Mouse (Mus musculus) bone marrow macrophage, adult 2 months (primary cell): Measurements from ENCODE around the gene Haao. TPM values are rescaled to one million over a fixed set of nuclear protein-coding genes. Genes with fewer than 3 reads are reported as not detected.
A peak's percentile ranks its signal among the peaks of the same experiment; 100 is the strongest.
"Not testable (repeated sequence)": the region's sequence is repeated elsewhere in the genome, so short reads cannot be mapped to it uniquely, and the experiment has no call there.

Experiments
- H3K27ac ChIP-seq: 2 replicates; pipeline ENCODE4 v1.5.1; 2012; ENCODE audit warnings: low read depth, low read length; ENCODE audit not compliant: insufficient read depth
- H3K4me1 ChIP-seq: 2 replicates; pipeline ENCODE4 v1.6.1; 2012; ENCODE audit warnings: low read length; ENCODE audit not compliant: control insufficient read depth, insufficient read depth
- H3K4me3 ChIP-seq: 2 replicates; pipeline ENCODE4 v1.5.1; 2012; ENCODE audit warnings: mild to moderate bottlenecking, low read length, moderate library complexity; ENCODE audit not compliant: insufficient read depth
- CTCF ChIP-seq: IDR thresholded peaks from 2 replicates; pipeline ENCODE4 v1.5.1; 2012; ENCODE audit warnings: low read depth, mild to moderate bottlenecking, low read length, moderate library complexity
- POLR2A ChIP-seq: IDR thresholded peaks from 2 replicates; pipeline ENCODE4 v1.6.1; 2012; ENCODE audit warnings: mild to moderate bottlenecking, low read depth, low read length, borderline replicate concordance
- polyA plus RNA-seq: library from polyadenylated mRNA; stranded (reverse); fragments of >200 nt; gene quantifications from 2 replicates; pipeline ENCODE4 v1.2.4, GENCODE M21; 2012; ENCODE audit not compliant: missing spikeins, insufficient read depth, insufficient read length

Gene Haao
- polyA plus RNA-seq, 1 experiment = 1.6 TPM

DNA sequence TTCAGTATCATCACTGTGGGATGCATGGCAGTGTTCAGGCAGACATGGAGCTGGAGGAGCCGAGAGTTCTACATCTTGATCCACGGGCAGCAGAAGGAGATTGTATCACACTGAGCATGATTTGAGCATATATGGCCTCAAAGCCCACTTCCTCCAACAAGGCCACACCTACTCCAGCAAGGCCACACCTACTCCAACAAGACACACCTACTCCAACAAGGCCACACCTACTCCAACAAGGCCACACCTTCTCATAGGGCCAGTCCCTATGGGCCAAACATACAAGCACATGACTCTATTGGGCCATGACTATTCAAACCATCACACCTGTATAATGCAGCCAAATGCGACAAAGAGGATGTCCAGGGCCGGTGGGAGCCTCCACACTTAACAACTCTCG, 23.6 kb upstream of the Haao start:
- no peaks in the 10 kb centered on the region for H3K4me1 ChIP-seq
- TF ChIP-seq POLR2A = no peak
- TF ChIP-seq CTCF = no peak
- no peak overlapping the region for H3K4me3 ChIP-seq
- H3K27ac ChIP-seq = no peak overlapping the region

DNA sequence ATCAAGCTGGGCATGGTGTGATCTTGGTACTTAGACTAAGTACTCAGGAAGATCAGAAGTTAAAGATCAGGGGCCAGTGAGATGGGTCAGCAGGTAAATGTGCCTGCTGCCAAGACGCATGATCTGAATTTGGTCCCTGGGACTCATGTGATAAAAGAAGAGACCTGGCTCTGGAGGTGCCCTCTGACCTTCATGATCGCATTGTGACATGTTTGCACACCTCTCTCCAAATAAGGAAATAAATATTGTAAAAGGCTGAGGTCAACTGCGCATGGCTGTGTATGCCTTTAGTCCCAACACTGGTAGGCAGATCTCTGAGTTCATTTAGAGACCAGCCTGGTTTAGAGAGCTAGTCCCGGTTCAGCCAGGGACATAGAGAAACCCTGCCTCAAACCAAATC, 22.6 kb upstream of the Haao start:
- TF ChIP-seq POLR2A (no peak), CTCF (no peak)
- Histone ChIP-seq H3K4me1 (no peaks in the 10 kb centered on the region), H3K4me3 (no peak overlapping the region), H3K27ac (no peak overlapping the region)

DNA sequence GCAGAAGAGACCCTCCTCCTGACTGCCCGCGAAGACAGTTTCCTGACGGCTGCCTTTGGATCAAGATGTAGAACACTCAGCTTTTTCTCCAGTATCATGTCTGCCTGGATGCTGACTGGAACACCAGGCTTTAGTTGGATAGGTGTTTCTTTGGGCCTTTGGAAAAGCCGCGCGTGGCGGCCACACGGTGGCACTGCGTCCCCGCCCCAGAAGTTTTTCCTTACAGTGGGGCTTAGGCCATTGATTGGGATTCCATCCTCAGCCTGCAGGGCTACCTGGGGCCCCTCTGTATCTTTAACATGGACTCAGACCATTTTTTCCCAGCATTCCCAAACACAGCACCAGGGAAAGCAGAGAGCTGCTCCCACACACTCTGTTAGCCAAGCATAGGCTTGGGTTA, 18.8 kb upstream of the Haao start:
- TF ChIP-seq CTCF (0 out of 2 replicates have a peak, but pooled peaks have one; percentile 23), POLR2A (no peak)
- H3K4me3 ChIP-seq = no peak overlapping the region
- no peaks in the 10 kb centered on the region; the same call in 1 of the 2 replicates for H3K4me1 ChIP-seq
- H3K27ac ChIP-seq = no peak overlapping the region

DNA sequence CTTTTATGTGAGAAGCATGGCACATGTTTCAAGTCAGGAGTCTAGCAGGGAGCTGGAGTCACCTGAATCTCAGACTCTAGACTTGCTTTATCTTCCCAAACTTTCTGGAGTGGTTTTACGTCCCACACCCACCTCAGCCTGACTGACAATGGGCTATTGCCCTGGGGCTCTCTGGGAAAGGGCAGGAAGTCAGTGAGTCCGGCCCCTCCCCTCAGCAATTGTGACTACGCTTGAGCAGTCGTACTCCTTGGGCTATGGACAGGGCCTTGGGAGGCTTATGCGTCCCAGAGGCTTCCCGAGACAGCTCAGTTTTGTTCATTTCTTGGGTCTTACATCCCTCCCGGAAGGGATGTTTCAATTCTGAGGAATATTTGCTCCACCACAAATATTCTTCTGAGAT, 17.6 kb upstream of the Haao start:
- TF ChIP-seq POLR2A (no peak), CTCF (no peak)
- Histone ChIP-seq H3K27ac (no peak overlapping the region), H3K4me1 (no peaks in the 10 kb centered on the region; the same call in 1 of the 2 replicates), H3K4me3 (no peak overlapping the region)

DNA sequence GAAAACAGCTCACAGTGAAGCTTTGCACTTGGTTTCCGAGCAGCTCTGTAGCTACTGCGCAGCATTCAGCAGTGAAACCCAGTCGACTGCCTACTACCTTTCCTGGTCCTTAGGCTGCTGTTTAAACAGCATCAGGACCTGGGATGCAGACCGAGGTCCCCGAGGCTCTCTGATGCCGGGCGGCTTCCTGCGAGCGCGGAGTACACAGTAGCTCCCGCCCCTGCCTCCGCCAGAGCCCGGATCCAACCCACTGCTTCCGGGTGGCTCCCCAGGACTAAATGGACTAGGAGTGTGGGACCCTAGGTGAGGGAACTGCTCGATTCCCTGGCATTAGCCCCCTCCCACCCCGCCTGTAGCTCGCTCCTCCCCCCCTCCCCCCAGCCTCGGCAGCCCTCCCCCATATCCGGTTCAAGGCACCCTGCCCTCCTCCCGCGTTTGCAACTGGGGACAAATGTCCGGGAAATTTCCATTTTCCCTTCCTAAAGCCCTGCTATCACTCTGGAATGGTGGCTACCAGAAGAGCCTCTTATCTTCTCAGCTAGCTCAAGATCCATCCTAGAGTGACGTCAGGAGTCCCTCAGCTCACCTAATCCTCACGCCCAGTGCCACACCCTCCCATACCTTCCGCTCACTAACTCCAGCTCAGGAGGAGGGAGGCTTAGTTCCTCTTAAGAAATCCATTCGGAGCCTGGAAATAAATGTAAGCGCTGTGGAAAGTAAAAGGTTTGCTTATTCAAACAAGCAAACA, 14.5 kb upstream of the Haao start:
- H3K27ac ChIP-seq = peak overlapping the region; percentile 41
- H3K4me1 ChIP-seq = no peaks in the 10 kb centered on the region; the same call in 1 of the 2 replicates
- TF ChIP-seq POLR2A (no peak), CTCF (no peak)
- peak overlapping the region; percentile 70 for H3K4me3 ChIP-seq

DNA sequence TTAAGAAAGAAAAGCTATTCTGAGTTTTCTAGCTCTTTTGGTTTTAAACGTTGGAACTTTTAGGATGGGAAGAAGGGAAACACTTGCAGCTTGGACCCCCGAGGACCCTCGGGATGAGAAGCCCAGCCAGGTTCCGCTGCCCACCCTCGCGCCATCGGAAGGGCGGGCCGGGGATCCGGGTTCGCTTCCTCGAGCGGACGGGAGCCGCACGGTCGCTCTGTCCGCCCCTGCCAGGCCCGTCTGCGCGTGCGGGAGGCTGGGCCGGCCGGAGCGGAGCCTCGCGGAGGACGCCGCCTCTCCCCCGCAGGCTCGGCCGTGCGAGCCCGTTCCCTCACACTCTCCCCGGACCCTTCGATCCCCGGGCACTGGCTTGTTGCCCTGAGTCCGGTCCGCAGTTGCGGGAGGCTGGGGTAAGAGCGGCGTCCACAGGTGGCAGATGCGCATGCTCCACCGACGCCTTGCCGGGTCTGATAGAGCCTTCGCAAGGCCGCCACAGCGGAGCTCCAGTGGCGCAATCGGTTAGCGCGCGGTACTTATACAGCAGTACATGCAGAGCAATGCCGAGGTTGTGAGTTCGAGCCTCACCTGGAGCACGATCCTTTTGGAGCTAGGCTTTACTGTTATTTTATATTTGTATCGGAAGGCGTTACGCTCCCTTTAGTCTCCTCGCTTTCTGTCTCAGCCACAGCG, 13.8 kb upstream of the Haao start:
- TF ChIP-seq CTCF (no peak), POLR2A (no peak)
- Histone ChIP-seq H3K27ac (peak overlapping the region; percentile 54), H3K4me1 (no peaks in the 10 kb centered on the region; the same call in 1 of the 2 replicates), H3K4me3 (peak overlapping the region; percentile 70)

DNA sequence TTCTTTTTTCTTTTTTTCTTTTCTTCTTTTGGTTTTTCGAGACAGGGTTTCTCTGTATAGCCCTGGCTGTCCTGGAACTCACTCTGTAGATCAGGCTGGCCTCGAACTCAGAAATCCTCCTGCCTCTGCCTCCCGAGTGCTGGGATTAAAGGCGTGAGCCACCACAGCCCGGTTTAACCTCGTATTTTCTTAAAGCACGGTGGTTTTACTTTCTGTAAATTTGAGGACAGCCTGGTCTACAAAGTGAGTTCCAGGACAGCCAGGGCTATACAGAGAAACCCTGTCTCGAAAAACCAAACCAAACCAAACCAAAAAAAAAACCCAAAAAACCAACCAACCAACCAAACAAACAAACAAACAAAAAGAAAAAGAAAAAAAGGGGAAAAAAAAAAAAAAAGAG, 13.2 kb upstream of the Haao start:
- not testable (repeated sequence) for H3K4me1 ChIP-seq, H3K27ac ChIP-seq
- H3K4me3 ChIP-seq = peak overlapping the region; percentile 70

DNA sequence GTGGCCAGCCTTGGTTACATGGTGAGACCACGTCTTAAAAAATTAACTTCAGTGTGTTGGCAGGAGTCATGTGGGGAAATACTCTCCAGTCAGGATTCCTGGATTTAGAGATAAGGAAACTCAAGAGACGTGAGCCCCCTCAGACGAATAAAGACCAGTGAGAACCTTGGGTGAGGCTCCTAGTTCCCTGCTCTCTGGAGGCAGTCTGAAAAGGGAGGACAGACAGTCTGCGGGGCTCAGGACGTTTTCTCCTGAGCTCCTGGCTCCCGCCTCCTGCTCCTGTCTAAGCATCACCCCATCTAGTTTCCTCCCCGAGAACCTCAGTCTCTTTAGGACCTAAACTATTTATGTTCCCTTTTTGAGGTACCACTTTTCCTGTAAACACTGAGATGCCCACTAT, 12.5 kb upstream of the Haao start:
- H3K27ac ChIP-seq = no peak overlapping the region
- TF ChIP-seq POLR2A (no peak), CTCF (no peak)
- no peaks in the 10 kb centered on the region; the same call in 1 of the 2 replicates for H3K4me1 ChIP-seq
- H3K4me3 ChIP-seq = no peak overlapping the region

DNA sequence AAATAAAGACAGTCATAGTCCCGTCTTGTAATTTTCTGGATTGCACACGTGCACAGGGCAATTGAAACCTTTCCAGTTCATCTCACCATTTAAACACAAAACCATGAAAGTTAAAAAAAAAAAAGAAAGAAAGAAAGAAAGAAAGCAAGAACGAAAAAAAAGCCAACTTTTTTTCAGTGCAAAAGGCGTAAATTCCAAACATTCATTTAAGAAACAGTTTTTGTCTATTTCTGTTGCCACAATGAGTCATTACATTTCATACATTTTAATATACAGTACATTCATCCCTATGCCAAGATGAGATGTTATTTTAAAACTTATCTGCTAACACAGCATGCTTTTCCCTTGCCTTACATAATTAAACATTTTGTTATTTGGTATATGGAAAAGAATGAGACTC, 11.9 kb upstream of the Haao start:
- TF ChIP-seq CTCF (no peak), POLR2A (no peak)
- Histone ChIP-seq H3K27ac (no peak overlapping the region), H3K4me3 (no peak overlapping the region), H3K4me1 (no peaks in the 10 kb centered on the region; the same call in 1 of the 2 replicates)

DNA sequence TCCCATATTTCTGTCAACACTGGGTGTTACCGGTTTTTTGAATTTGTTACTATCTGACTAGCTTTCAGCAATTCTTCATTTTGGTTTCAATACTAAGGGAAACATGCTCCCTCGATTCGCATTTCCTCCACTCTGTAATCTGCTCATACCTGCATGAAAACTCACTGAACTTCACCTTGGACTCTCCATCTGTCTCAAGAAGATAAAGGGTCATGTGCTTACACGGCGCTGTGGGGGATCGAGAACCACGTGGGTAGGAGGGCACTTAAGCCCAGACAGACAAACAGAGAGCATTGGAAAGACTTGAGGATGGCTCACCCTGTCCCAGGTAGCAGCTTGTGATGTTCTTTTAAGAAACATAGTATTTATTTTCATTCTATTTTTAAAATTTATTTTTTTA, 10.7 kb upstream of the Haao start:
- Histone ChIP-seq H3K27ac (no peak overlapping the region), H3K4me1 (no peaks in the 10 kb centered on the region; the same call in 1 of the 2 replicates), H3K4me3 (no peak overlapping the region)
- TF ChIP-seq CTCF (no peak), POLR2A (no peak)
